Mouse (Mus musculus): ENCODE data around the gene Cd48. TPM values are rescaled to one million over a fixed set of nuclear protein-coding genes. Genes with fewer than 3 reads are reported as not detected.
"Not testable (repeated sequence)": the region's sequence is repeated elsewhere in the genome, so short reads cannot be mapped to it uniquely, and the experiment has no call there.

Cd48 gene
- polyA plus RNA-seq, 1 experiment = 0.69 TPM

DNA sequence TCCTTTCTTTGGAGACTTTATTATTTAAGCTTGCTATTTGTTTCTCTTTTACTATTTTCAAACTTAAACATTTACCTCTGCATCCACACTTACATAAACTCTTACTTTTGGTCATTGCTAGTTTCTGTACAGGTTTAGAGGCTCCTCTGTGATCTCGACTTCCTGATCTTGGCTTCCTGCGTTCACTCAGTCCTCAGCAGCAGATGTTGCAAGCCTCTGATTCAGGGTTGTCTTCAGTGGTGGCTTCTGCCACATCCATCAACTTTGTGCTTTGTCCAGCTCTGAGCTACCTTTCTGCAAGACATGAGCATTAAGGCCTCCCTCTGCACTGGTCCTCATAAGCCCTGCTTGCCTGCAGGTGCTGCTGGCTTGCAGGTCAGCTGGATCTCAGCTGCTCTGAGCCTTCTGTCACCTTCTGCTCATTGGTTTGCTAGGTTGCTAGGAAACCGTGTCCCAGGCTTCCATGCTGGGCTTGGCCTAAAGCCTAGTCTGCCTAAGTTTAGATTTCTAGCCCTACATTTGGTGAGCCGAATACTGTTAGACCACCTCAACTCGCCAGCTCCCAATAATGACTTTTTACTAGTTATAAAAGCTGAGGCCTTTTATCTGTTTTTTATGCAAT lies 8.8 kb upstream of the Cd48 start:
- no peaks in the 10 kb centered on the region for H3K27me3 ChIP-seq (ENCODE audit: control insufficient read depth, insufficient read depth, low read length)
- no peaks in the 10 kb centered on the region for H3K4me1 ChIP-seq (ENCODE audit: control insufficient read depth, insufficient read depth, low read length)
- peak; percentile 36 to 68 for DNase-seq
- no peak overlapping the region for H3K27ac ChIP-seq (ENCODE audit: insufficient read depth, low read length)
- 13% methylated on average over 5 of the region's 5 CpGs for WGBS
- H3K4me3 ChIP-seq (replicated peaks; ENCODE audit: insufficient read depth, low read depth, low read length) = no peak overlapping the region
- no peak for TF ChIP-seq CTCF (IDR thresholded peaks at IDR 0.05; ENCODE audit: borderline replicate concordance, insufficient read depth, low read depth, low read length)
- TF ChIP-seq POLR2A (IDR thresholded peaks at IDR 0.05; ENCODE audit: borderline replicate concordance, insufficient read depth, low read length) = no peak

DNA sequence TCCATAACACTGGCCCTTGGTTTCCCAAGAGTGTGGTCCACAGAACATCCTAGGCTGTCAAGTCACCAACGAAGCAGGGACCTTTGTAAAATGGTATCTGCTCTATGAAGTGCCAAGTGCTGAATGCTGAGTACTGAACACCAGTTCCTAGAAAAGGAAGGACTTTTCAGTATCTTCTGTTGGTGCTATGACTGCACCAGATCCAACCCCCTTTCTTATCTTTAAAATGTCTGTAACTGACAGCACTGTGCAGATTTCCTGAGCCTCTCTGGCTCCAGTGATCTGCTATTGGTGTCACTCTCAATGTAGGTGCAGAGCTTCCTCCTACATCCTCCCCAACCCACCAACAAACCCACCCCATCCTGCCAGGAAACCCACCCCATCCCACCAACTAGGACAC lies 7.3 kb upstream of the Cd48 start:
- no peak for DNase-seq
- WGBS = 73% methylated on average over 1 of the region's 1 CpGs
- H3K4me1 ChIP-seq (ENCODE audit: control insufficient read depth, insufficient read depth, low read length) = no peaks in the 10 kb centered on the region
- H3K4me3 ChIP-seq (replicated peaks; ENCODE audit: insufficient read depth, low read depth, low read length) = no peak overlapping the region
- no peaks in the 10 kb centered on the region for H3K27me3 ChIP-seq (ENCODE audit: control insufficient read depth, insufficient read depth, low read length)
- no peak for TF ChIP-seq POLR2A (IDR thresholded peaks at IDR 0.05; ENCODE audit: borderline replicate concordance, insufficient read depth, low read length)
- TF ChIP-seq CTCF (IDR thresholded peaks at IDR 0.05; ENCODE audit: borderline replicate concordance, insufficient read depth, low read depth, low read length) = no peak
- H3K27ac ChIP-seq (ENCODE audit: insufficient read depth, low read length) = no peak overlapping the region

DNA sequence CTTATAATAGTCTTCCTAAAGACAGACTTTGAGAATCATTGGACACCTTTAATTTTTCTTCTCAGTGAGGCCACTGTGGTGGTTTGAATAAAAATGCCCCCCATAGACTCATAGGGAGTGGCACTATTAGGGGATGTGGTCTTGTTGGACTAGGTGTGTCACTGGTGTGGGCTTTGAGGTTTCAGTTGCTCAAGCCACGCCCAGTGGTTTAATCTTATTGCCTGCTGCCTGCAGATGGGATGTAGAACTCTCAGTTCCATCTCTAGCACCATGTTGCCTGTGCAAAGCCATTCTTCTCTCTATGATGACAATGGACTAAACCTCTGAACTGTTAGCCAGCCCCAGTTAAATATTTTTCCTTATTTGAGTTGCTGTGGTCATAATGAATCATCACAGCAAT lies 4.1 kb upstream of the Cd48 start:
- no peak for DNase-seq
- Histone ChIP-seq H3K27ac (ENCODE audit: insufficient read depth, low read length) (no peak overlapping the region), H3K27me3 (ENCODE audit: control insufficient read depth, insufficient read depth, low read length) (no peaks in the 10 kb centered on the region), H3K4me1 (ENCODE audit: control insufficient read depth, insufficient read depth, low read length) (no peaks in the 10 kb centered on the region), H3K4me3 (replicated peaks; ENCODE audit: insufficient read depth, low read depth, low read length) (no peak overlapping the region)
- TF ChIP-seq CTCF (IDR thresholded peaks at IDR 0.05; ENCODE audit: borderline replicate concordance, insufficient read depth, low read depth, low read length) (no peak), POLR2A (IDR thresholded peaks at IDR 0.05; ENCODE audit: borderline replicate concordance, insufficient read depth, low read length) (no peak)
- 80% methylated on average over 1 of the region's 1 CpGs for WGBS

DNA sequence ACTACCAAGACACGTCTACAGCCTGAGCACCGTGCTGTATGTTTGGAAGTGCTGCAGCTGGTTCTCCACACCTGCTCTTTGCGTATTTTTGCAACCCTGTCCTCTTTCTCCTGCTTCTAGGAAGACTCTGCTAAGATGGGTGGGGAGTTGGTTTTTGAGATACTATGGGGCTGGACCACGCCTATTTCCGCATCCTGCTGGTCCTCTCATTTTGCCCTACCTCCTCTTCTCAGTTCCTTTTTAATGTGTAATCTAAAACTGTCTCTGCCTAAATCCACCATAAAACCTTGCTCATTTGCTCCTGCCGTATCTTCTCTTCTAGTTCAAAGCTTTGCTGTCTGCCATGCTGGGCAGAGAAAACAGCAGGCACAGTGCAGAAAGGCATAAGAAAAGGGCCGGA lies 800 bp upstream of the Cd48 start:
- Histone ChIP-seq H3K27me3 (ENCODE audit: control insufficient read depth, insufficient read depth, low read length) (no peaks in the 10 kb centered on the region), H3K27ac (ENCODE audit: insufficient read depth, low read length) (no peak overlapping the region), H3K4me3 (replicated peaks; ENCODE audit: insufficient read depth, low read depth, low read length) (no peak overlapping the region), H3K4me1 (ENCODE audit: control insufficient read depth, insufficient read depth, low read length) (no peaks in the 10 kb centered on the region)
- no peak for TF ChIP-seq CTCF (IDR thresholded peaks at IDR 0.05; ENCODE audit: borderline replicate concordance, insufficient read depth, low read depth, low read length)
- no peak for TF ChIP-seq POLR2A (IDR thresholded peaks at IDR 0.05; ENCODE audit: borderline replicate concordance, insufficient read depth, low read length)
- DNase-seq = no peak
- WGBS = 88% methylated on average over 7 of the region's 7 CpGs

DNA sequence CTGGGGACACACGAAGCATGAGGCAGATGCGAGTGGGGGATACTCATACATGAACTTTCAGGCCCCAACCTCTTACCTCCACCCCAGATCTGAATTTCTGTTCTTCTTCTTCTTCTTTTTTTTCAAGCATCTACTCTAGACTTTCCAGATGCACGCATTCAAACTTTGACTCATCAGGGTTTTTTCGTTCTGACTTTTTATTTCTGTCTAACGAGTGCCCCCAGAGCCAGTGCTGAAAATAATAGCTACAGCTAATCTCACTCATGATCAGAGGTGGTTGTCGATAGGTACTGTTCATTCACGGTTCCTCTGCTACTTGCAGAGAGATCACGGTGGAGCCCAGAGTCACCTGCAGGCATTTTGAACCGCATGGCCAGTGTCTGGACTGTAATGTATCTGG lies 3.1 kb downstream of the Cd48 start:
- no peak overlapping the region for H3K27ac ChIP-seq (ENCODE audit: insufficient read depth, low read length)
- TF ChIP-seq POLR2A (IDR thresholded peaks at IDR 0.05; ENCODE audit: borderline replicate concordance, insufficient read depth, low read length) = no peak
- no peak for TF ChIP-seq CTCF (IDR thresholded peaks at IDR 0.05; ENCODE audit: borderline replicate concordance, insufficient read depth, low read depth, low read length)
- H3K27me3 ChIP-seq (ENCODE audit: control insufficient read depth, insufficient read depth, low read length) = no peaks in the 10 kb centered on the region
- H3K4me3 ChIP-seq (replicated peaks; ENCODE audit: insufficient read depth, low read depth, low read length) = no peak overlapping the region
- no peaks in the 10 kb centered on the region for H3K4me1 ChIP-seq (ENCODE audit: control insufficient read depth, insufficient read depth, low read length)
- DNase-seq = no peak
- 94% methylated on average over 9 of the region's 9 CpGs for WGBS

DNA sequence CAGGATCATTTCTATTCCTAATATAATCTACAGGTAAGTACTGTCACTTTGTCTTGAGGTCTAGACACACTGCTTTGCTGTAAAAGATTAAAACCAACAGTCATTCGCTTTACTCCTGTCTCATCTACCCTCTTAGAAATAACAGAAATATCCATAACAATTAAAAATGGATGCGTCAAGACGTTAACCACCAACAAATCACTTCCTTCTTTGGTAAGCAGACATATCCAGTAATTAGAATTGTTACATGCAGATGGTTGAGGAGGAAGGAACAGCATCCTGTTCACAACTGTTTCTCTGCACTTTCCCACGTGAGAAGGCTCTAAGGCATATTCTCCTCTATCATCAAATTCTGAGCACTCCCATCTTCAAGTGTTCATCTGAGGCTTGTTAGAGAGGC lies 5.5 kb downstream of the Cd48 start:
- H3K4me1 ChIP-seq (ENCODE audit: control insufficient read depth, insufficient read depth, low read length) = no peaks in the 10 kb centered on the region
- no peak overlapping the region for H3K4me3 ChIP-seq (replicated peaks; ENCODE audit: insufficient read depth, low read depth, low read length)
- H3K27ac ChIP-seq (ENCODE audit: insufficient read depth, low read length) = no peak overlapping the region
- TF ChIP-seq CTCF (IDR thresholded peaks at IDR 0.05; ENCODE audit: borderline replicate concordance, insufficient read depth, low read depth, low read length) (no peak), POLR2A (IDR thresholded peaks at IDR 0.05; ENCODE audit: borderline replicate concordance, insufficient read depth, low read length) (no peak)
- no peak for DNase-seq
- WGBS = 89% methylated on average over 4 of the region's 4 CpGs
- no peaks in the 10 kb centered on the region for H3K27me3 ChIP-seq (ENCODE audit: control insufficient read depth, insufficient read depth, low read length)

DNA sequence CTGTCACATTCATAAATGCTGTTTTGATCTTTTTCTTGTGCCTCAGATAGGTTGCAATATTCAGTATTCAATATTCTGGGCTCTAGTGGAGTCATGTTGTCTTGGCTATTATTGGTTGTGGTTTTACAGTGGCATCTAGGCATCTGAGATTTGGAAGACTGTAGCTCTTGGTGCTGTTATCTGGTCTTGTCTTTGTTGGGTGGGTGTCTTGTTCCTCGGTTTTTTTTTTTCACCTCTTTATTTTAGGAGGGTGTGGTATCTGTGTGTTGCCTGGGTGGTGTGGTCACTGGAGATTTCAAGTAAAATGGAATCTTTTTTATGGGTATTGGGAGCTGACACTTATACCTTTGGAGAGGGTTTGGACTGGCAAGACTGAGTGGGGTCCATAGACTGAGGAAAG lies 12.1 kb downstream of the Cd48 start:
- Histone ChIP-seq H3K4me3 (replicated peaks; ENCODE audit: insufficient read depth, low read depth, low read length) (no peak overlapping the region), H3K27ac (ENCODE audit: insufficient read depth, low read length) (no peak overlapping the region), H3K27me3 (ENCODE audit: control insufficient read depth, insufficient read depth, low read length) (no peaks in the 10 kb centered on the region), H3K4me1 (ENCODE audit: control insufficient read depth, insufficient read depth, low read length) (no peaks in the 10 kb centered on the region)
- 76% methylated on average over 1 of the region's 1 CpGs for WGBS
- DNase-seq = no peak
- no peak for TF ChIP-seq POLR2A (IDR thresholded peaks at IDR 0.05; ENCODE audit: borderline replicate concordance, insufficient read depth, low read length)
- no peak for TF ChIP-seq CTCF (IDR thresholded peaks at IDR 0.05; ENCODE audit: borderline replicate concordance, insufficient read depth, low read depth, low read length)

DNA sequence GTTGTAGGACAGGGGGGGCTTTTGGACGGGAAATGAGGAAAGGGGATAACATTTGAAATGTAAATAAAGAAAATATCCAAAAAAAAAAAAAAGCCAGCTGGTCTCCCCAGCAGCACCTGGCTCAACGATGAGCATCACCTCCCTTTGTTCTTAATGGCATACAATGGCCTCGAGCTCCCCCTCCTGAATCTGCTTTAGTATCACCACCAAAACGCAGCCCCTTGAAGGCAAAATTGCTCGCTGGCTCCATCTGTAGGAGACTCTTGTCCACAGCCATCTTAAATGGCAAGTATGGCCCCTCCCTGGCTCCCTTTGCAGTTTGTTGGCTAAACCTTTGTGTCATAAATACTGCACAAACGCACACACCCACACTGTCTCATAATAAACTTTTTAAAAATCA lies 17.2 kb downstream of the Cd48 start:
- TF ChIP-seq CTCF (IDR thresholded peaks at IDR 0.05; ENCODE audit: borderline replicate concordance, insufficient read depth, low read depth, low read length) = no peak
- no peak for TF ChIP-seq POLR2A (IDR thresholded peaks at IDR 0.05; ENCODE audit: borderline replicate concordance, insufficient read depth, low read length)
- Histone ChIP-seq H3K27ac (ENCODE audit: insufficient read depth, low read length) (no peak overlapping the region), H3K4me3 (replicated peaks; ENCODE audit: insufficient read depth, low read depth, low read length) (no peak overlapping the region), H3K27me3 (ENCODE audit: control insufficient read depth, insufficient read depth, low read length) (no peaks in the 10 kb centered on the region), H3K4me1 (ENCODE audit: control insufficient read depth, insufficient read depth, low read length) (no peaks in the 10 kb centered on the region)
- DNase-seq = no peak
- 10% methylated on average over 6 of the region's 6 CpGs for WGBS

DNA sequence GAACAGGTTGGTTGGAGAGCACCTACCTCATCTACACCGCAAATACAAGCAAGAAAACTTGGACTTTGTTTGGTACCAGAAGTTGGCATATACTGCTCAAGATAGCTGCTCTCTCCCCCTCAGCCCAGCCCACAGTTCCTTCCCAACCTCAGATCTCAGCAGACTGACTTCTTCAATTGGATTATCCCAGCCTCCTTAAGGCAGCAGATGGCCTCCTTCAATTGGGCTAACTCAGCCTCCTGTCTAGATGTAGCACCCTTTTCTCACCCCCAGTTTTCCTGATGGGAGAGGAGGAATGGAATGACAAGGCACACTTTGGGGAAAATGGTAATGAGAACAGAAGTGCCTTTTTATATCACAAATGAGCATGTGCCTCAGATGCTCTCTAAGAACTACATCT lies 31.9 kb downstream of the Cd48 start:
- WGBS = 90% methylated on average over 1 of the region's 1 CpGs
- not testable (repeated sequence) for H3K27me3 ChIP-seq (ENCODE audit: control insufficient read depth, insufficient read depth, low read length); H3K4me3 ChIP-seq (replicated peaks; ENCODE audit: insufficient read depth, low read depth, low read length); H3K4me1 ChIP-seq (ENCODE audit: control insufficient read depth, insufficient read depth, low read length); H3K27ac ChIP-seq (ENCODE audit: insufficient read depth, low read length); DNase-seq

Measured in cerebellum, adult 2 months (tissue).